Mouse (Mus musculus): ENCODE measurements around the gene Fmo2.

DNA sequence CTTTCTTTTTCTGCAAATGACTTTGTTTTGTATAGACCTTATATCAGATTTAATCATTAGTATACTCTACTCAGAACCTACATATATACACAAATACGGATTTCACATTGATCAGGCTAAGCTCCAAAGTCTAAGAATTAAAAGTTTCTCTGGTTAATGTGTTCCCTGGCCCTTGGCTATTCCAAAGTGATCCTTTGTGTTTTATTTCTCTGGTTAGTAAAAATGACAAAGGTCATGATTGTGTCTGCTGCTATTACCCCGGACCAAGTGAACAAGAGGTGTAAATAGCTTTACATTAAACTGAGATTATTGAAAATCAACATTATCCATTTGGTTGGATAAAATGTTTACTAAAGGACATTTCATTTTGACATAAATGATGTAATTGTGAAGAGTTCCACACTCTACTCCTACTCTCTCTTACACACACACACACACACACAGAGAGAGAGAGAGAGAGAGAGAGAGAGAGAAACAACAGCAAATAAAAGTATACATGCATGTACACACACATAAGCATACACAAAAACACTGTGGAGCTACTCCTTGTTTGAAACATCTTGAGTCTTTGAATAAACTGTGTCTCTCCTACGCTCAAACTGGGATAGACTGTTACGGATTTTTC lies 16.5 kb upstream of the Fmo2 start:
- no peak for TF ChIP-seq POLR2A (IDR thresholded peaks at IDR 0.05; ENCODE audit: extremely low read depth, insufficient read depth, low read length)
- TF ChIP-seq CTCF (IDR thresholded peaks at IDR 0.05; ENCODE audit: extremely low read depth, insufficient read depth, low read length), result no peak
